Mouse (Mus musculus) inflammation-experienced regulatory T-cells, adult 6 months (primary cell): ENCODE results near the gene Crct1. TPM values are rescaled to one million over a fixed set of nuclear protein-coding genes. Genes with fewer than 3 reads are reported as not detected.

Experiments used
- ATAC-seq: one replicate; pipeline ENCODE4 v1.8.0; 2017
- polyA plus RNA-seq, 3 experiments: library from polyadenylated mRNA; unstranded; fragments of 100-300 nt; shearing (Covaris generic); gene quantifications; one replicate each; pipeline ENCODE4 v1.2.1; 2017

Gene Crct1
- polyA plus RNA-seq: not detected

GRCm38 (mm10) chr3:93015460-93016104, at the start of gene Crct1:
TSS of gene Crct1 (minus strand) at chr3:93015687.
- ATAC-seq: no peak

DNA sequence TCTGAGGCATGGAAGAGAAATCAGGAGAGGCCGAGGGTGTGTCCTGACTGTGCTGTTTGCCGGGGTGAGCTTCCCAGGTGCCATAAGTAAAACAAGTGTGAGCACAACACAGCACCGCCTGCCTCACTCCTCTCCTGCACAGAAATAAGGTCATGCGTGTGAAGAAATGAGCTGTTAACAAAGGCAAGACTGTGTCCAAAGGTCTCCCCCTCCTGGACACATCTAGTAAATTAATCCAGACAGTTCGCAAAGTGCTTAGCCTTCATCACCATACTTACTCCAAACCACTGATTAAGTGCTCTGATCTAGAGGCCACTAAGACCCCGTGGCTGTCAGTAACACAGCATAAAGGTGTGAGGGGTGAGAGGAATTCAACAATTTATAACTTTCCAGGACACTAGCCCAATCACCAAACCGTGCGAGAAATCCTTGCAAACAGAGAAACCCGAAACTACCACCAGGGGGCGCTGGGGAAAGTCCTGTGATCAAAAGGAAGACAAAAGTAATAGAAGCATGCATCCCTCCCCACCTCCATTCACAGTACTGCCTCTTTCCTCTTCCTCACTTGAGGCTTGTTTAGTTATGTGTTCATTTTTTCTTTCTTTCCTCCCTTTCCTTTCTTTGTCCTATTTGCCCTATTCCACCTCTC, 37.5 kb upstream of the Crct1 start:
- no peak for ATAC-seq

DNA sequence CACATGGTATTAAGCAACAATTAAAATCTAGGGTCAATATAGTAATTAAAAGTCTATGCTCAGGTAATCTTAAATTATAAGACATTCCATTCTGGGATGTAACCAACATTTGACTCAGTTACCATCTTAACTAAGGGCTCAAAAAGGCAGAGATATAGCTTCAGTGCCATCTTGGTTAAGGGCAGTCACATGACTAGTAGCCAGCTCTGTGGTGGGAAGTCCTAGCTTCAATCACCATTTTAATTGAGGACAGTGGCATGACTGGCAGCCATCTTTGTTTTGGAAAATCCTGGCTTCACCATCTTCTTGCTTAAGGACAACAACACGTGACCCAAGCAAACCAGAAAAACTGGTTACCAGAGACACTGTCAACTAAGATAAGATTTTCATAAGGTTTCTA, 34.7 kb upstream of the Crct1 start:
- ATAC-seq: no peak

GRCm38 (mm10) chr3:93031450-93031849, 16.0 kb upstream of the Crct1 start:
- no peak for ATAC-seq

- ATAC-seq: no peak
Measured at GRCm38 (mm10) chr3:93025486-93025885, 10.0 kb upstream of the Crct1 start.

DNA sequence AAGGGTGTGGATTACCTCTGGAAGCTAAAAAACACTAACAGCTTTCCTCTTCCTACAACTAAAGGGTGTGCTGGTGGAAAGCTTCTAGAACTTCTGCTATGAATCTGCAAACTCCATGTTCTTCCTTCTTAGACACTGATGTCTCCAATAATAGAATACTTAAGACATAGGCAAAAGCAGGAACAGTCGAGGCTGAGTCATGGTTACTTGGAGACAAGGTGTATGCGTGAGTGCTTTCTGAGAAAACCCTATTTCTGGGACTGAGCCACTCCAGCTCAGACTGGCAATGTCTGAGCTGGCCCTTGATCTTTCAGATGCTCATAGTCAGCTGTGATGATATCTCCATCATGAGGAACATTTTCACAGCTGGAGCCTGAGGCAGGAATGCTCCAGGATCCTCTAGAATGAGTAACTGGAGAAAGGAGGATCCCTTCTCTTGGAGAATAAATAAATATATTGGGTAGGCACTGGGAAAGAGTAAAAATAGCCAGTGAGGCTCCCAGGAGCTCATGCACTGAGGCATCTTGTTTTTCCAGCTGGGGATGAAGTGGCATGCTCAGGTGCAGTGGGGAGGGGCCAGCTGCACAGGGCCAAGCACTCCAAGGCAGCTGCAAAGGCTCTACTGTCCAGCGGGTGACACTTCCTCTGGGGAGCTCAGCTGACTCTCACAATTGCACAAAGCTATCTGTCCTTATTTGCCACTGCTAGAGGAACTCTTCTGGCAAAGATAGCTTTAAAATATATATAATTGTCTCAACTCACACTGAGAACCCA, 8.1 kb upstream of the Crct1 start:
- no peak for ATAC-seq

DNA sequence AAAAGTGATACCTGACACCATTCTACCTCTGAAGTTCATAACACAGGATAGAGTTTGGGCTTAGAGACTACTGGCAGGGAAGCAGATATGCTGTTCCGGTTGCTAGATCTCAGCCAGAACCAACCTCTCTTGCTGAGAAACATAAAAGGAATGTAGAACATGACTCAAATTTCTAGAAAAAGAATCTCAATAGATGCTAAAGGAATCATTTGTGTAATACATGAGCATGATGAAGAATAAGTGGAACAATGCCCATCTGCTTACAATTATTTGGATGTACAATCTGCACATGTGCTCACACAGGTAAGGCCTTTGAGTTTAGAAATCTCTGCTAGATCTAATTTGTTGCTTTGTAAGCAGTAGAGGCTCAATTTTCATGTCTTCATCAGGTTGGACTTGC, 5.7 kb upstream of the Crct1 start:
- no peak for ATAC-seq

DNA sequence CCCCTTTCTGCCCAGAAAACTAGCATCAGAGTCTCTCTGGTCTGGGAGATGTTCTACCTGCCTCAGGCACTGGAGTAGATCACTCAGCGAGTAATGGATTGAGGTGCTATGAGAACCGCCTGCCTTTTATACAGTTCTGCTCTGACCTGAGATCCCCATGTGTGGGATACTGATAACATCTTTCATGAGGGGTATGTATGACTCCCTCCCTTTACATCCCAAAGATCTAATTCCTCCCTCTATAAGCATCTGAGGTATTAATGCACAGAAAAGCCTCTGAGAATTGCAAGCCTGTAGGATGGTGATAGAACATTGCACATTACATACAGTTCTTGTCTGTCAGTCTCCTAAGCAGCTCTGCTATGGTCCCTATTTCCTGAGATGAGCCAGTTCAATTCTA, 3.5 kb upstream of the Crct1 start, which contains the start of gene Lce1m:
Gene Lce1m, minus strand, starts transcription at position 101 of the 400 bp plus-strand sequence.
- no peak for ATAC-seq

GRCm38 (mm10) chr3:93014871-93015270, 616 bp downstream of the Crct1 start:
- no peak for ATAC-seq

- no peak for ATAC-seq
Measured at GRCm38 (mm10) chr3:93014378-93014801, 1.1 kb downstream of the Crct1 start.

- no peak for ATAC-seq
Measured at GRCm38 (mm10) chr3:93002843-93003242, 12.6 kb downstream of the Crct1 start.

DNA sequence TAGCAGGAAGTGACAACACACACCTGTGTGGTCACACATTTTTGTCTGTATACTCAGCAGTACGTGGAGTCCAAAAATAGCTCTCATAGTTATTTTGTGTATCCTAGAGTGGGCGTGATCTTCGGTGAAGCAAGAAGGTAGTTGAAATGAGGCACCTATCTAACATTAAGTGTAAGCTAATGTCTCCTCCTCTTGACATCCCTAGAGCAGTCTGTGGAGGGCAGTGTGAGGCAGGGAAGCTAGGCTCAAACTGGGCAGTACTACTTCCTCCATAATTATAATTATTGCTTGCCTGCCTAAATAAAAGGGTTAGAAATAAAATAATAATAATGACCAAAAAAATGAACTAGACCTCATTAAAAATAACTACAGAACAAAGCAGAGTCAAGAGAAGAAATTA, 14.9 kb downstream of the Crct1 start:
- no peak for ATAC-seq

DNA sequence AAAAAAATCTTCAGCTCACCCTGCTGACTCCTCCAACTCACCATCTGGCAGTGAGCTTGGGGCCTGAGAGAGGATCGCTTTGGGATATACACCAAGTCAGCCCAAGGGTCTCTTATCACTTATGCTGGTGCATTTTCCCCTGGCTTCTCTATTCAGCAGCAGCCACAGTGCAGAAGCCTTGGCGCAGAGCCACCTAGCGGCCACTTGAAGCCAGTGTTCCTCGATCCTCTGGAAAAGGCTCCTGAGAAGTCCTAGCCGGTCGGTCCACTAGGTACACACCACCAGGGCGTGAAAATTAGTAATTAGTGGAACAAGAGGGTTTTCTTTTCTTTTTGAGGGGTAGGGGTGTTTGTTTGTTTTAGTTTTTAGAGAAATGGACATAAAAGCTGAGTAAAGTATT, 16.8 kb downstream of the Crct1 start:
- ATAC-seq: no peak

GRCm38 (mm10) chr3:92991926-92992325, 23.6 kb downstream of the Crct1 start, which contains the start of gene Lce3f:
TSS of gene Lce3f (plus strand) at chr3:92992226.
- ATAC-seq: no peak

GRCm38 (mm10) chr3:92978484-92978883, 37.0 kb downstream of the Crct1 start:
- ATAC-seq: no peak

DNA sequence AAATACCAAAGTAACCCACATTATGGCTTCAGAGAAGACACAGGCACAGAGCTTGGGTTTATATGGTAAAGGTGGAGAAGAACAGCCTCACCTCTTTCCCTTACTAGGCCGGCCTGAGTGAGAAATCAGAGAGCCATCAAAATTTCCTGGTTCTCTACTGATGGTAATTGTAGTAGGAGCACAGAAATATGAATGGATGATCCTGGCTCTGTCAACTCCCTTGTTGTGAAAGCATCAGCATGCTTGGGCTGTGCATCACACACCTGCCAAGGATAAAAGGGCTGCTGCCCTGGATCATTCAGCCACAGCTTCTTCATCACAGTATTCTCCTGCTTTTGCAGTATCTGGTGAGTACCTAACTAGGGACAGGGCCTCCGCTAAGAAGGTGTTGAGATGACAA, 48.7 kb downstream of the Crct1 start, which contains the start of gene Lce3e:
Gene Lce3e, plus strand, starts transcription at position 301 of the 400 bp plus-strand sequence.
- no peak for ATAC-seq

Other genes with a start within 250 kb of the Crct1 start
- not detected for gene Lce1i, start 236.8 kb downstream of the Crct1 start, polyA plus RNA-seq
- not detected for gene Lce1j, start 225.2 kb downstream of the Crct1 start, polyA plus RNA-seq
- not detected for gene Lce1k, start 207.8 kb downstream of the Crct1 start, polyA plus RNA-seq
- not detected for gene Kprp, start 188.4 kb downstream of the Crct1 start, polyA plus RNA-seq
- gene Lce1l, start 164.4 kb downstream of the Crct1 start, polyA plus RNA-seq: not detected
- not detected for gene 2310050C09Rik, start 145.5 kb downstream of the Crct1 start, polyA plus RNA-seq
- not detected for gene Lce3a, start 89.5 kb downstream of the Crct1 start, polyA plus RNA-seq
- not detected for gene Lce3b, start 82.7 kb downstream of the Crct1 start, polyA plus RNA-seq
- gene Lce3c, start 71.2 kb downstream of the Crct1 start, polyA plus RNA-seq: not detected
- not detected for gene Lce3d, start 58.3 kb downstream of the Crct1 start, polyA plus RNA-seq
- not detected for gene Lce3e, start 48.6 kb downstream of the Crct1 start, polyA plus RNA-seq
- not detected for gene Lce3f, start 23.5 kb downstream of the Crct1 start, polyA plus RNA-seq
- gene Lce1m, start 3.4 kb upstream of the Crct1 start, polyA plus RNA-seq: not detected
- not detected for gene Gm4858, start 53.1 kb upstream of the Crct1 start, polyA plus RNA-seq
- not detected for gene Crnn, start 129.1 kb upstream of the Crct1 start, polyA plus RNA-seq
- not detected for gene Flg2, start 181.6 kb upstream of the Crct1 start, polyA plus RNA-seq